ENCODE assay signal across 9 mouse cellular contexts in the genomic region with DNA sequence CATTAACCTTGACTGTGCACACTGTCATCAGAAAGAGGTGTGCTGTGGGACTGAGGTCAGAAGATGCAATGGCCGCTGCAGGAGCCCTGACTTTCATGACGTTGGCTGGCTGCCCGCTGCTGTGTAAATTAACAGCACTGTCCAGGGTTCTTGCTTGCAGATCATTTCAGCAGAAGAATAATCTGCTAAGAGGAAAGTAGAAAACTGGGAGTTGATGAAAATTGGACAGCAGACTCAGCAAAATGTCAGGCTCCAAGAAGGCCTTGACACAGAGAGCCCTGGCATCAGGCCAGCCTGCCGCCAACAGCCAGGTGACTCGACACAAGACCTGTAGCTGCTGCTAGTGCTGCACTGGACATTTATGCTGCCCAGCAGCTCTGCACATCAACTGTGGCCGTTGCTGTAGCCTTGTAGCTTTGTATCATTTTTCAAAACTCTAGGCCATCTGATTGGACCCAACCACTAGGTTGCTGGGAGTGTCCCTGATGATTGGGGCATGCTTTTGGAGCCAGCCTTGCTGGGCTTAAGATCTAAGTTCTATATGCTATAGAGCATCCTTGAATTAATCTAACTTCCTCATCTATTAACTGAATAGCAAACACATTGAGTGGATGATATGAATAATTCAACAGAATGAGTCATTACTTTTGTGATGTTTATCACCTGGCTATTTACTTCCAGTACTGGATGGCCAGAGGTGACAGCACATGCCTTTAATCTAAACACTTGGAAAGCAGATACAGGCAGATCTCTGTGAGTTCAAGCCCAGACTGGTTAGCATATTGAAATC. TPM values are rescaled to one million over a fixed set of nuclear protein-coding genes. Genes with fewer than 3 reads are reported as not detected.
DNase-seq lines count a peak whose midpoint lies in the region; ATAC-seq and TF ChIP-seq lines count a peak whose summit lies in the region.
"Had no signal": no experiment of that assay in that cellular context is flagged by ENCODE, and none has a peak within 500 bp of the region (broad histone marks: within the 10 kb centered on the region; RNA-seq: fewer than 3 reads in every experiment).

No protein-coding gene starts in this region.

- no peak for TF ChIP-seq POLR2A in lung, adult 2 months (IDR thresholded peaks at IDR 0.05; ENCODE audit: borderline replicate concordance, extremely low read depth, low read depth, low read length)

- no peak for TF ChIP-seq CTCF in lung, adult 2 months (IDR thresholded peaks at IDR 0.05; ENCODE audit: insufficient read depth, low read length)

- H3K9ac ChIP-seq in intestine, embryonic 16.5 days (ENCODE audit: low read depth, low read length) = no peak overlapping the region
- no peak overlapping the region for H3K9ac ChIP-seq in forebrain, embryonic 11.5 days (ENCODE audit: low read length)
- H3K9ac ChIP-seq: heart, embryonic 13.5 days had no signal

- WGBS in lung, adult 2 months = 38% methylated on average over 6 of the region's 6 CpGs
- WGBS in intestine, embryonic 16.5 days = 57% methylated on average over 6 of the region's 6 CpGs
- 92% methylated on average over 6 of the region's 6 CpGs for WGBS in forebrain, embryonic 11.5 days

- H3K4me1 ChIP-seq in lung, adult 2 months (ENCODE audit: control insufficient read depth, insufficient read depth, low read length) = peaks cover 12% of the 10 kb centered on the region
- peaks cover 5% of the 10 kb centered on the region for H3K4me1 ChIP-seq in intestine, embryonic 16.5 days (ENCODE audit: control insufficient read depth, insufficient read depth, low read length)
- no peaks in the 10 kb centered on the region for H3K4me1 ChIP-seq in forebrain, embryonic 11.5 days (replicated peaks; ENCODE audit: control insufficient read depth, insufficient read depth, low read length)

- H3K27me3 ChIP-seq in intestine, embryonic 16.5 days (replicated peaks; ENCODE audit: control insufficient read depth, insufficient read depth, low read length) = no peaks in the 10 kb centered on the region
- no peaks in the 10 kb centered on the region for H3K27me3 ChIP-seq in forebrain, embryonic 11.5 days (ENCODE audit: control insufficient read depth, insufficient read depth, low read length)
- H3K27me3 ChIP-seq: heart, embryonic 13.5 days had no signal

- DNase-seq in lung, adult 2 months = peak; percentile 20
- DNase-seq in lung, adult 18-20 months = no peak
- DNase-seq in NIH3T3 (ENCODE audit: low read depth) = peak; percentile 45
- no peak for DNase-seq in forebrain, embryonic 11.5 days (ENCODE audit: low spot score)
- DNase-seq in spleen, postnatal 36 days (ENCODE audit: low spot score in 2 of 2) = no peak
- no peak for DNase-seq in gastrocnemius, postnatal 25 days

- no peak for ATAC-seq in intestine, embryonic 16.5 days
- peak; percentile 38 for ATAC-seq in megakaryocyte-erythroid progenitor cell, adult 5-6 weeks (replicated peaks; ENCODE audit: low FRiP score, low TSS enrichment, poor library complexity, severe bottlenecking)
- ATAC-seq in forebrain, embryonic 11.5 days (replicated peaks; ENCODE audit: low FRiP score) = no peak

- H3K9me3 ChIP-seq in intestine, embryonic 16.5 days (ENCODE audit: control insufficient read depth, low read length) = no peaks in the 10 kb centered on the region
- H3K9me3 ChIP-seq in forebrain, embryonic 11.5 days (ENCODE audit: control insufficient read depth, low read length) = no peaks in the 10 kb centered on the region
- H3K9me3 ChIP-seq: heart, embryonic 13.5 days had no signal

- H3K27ac ChIP-seq in intestine, embryonic 16.5 days (ENCODE audit: low read length) = peak overlapping the region; percentile 13
- H3K27ac ChIP-seq in forebrain, embryonic 11.5 days (ENCODE audit: low read depth, low read length) = no peak overlapping the region
- H3K27ac ChIP-seq: heart, embryonic 13.5 days had no signal

- no peak overlapping the region for H3K4me2 ChIP-seq in intestine, embryonic 16.5 days (ENCODE audit: low read depth, low read length)
- no peak overlapping the region for H3K4me2 ChIP-seq in forebrain, embryonic 11.5 days (ENCODE audit: low read depth, low read length, severe bottlenecking)
- H3K4me2 ChIP-seq: heart, embryonic 13.5 days had no signal

- no peak overlapping the region for H3K4me3 ChIP-seq in lung, adult 2 months (replicated peaks; ENCODE audit: extremely low read depth, low read depth, low read length)
- H3K4me3 ChIP-seq in intestine, embryonic 16.5 days (ENCODE audit: low read length) = no peak overlapping the region
- H3K4me3 ChIP-seq in forebrain, embryonic 11.5 days (ENCODE audit: low read depth, low read length) = no peak overlapping the region
- H3K4me3 ChIP-seq: heart, embryonic 13.5 days had no signal

- no peaks in the 10 kb centered on the region for H3K36me3 ChIP-seq in intestine, embryonic 16.5 days (ENCODE audit: control insufficient read depth, insufficient read depth, low read length)
- H3K36me3 ChIP-seq in forebrain, embryonic 11.5 days (ENCODE audit: control insufficient read depth, insufficient read depth, low read length) = no peaks in the 10 kb centered on the region
- H3K36me3 ChIP-seq: heart, embryonic 13.5 days had no signal

RNA-seq across cellular contexts. Expression of a gene that starts 12.5 kb away (rescaled TPM):
- 15.2 and 16.5 TPM in 2 replicates for polyA plus RNA-seq in lung, adult 2 months (2012; rRNA removed)
- 16.0 and 16.8 TPM in 2 replicates for polyA plus RNA-seq in intestine, embryonic 16.5 days (2015; fragmentation: Nextera tagmentation; extraction: Ambion mirVana)
- 12.5 and 19.1 TPM in 2 replicates for total RNA-seq in megakaryocyte-erythroid progenitor cell, adult 5-6 weeks (2014; fragmentation: Nextera tagmentation)
- total RNA-seq in megakaryocyte-erythroid progenitor cell, adult 5-6 weeks (2017) = 12.7 and 14.1 TPM in 2 replicates
- polyA plus RNA-seq in forebrain, embryonic 11.5 days (2014; fragmentation: Nextera tagmentation; extraction: Ambion mirVana) = 1.8 and 2.5 TPM in 2 replicates
- total RNA-seq in gastrocnemius, postnatal 25 days (2021) = under 1 TPM; 0.32 to 0.64 TPM

Comparison
In these comparisons a context has a peak if more than half of its experiments do, and no peak if none do; other contexts are left out.
1. DNase-seq: peak in lung, adult 2 months (single experiment) and NIH3T3 (single experiment); none in lung, adult 18-20 months (0 of 2), forebrain, embryonic 11.5 days (single experiment), spleen, postnatal 36 days (0 of 2) and gastrocnemius, postnatal 25 days (single experiment).